Mouse (Mus musculus) thymus, postnatal 0 days (tissue): ENCODE results near the gene Hsd17b14. TPM values are rescaled to one million over a fixed set of nuclear protein-coding genes. Genes with fewer than 3 reads are reported as not detected.
"Not testable (repeated sequence)": the region's sequence is repeated elsewhere in the genome, so short reads cannot be mapped to it uniquely, and the experiment has no call there.

Experiments
- DNase-seq: peaks from one replicate; pipeline ENCODE4 v3.0.0-alpha.2; 2015; ENCODE audit warnings: low spot score
- polyA plus RNA-seq: library from polyadenylated mRNA; unstranded; fragments of >200 nt; fragmentation: Nextera tagmentation; extraction: Ambion mirVana; gene quantifications from 2 replicates; pipeline ENCODE4 v1.2.1, GENCODE M21; 2015

The Hsd17b14 gene
- polyA plus RNA-seq, 1 experiment from 2014 or later: 1.1 TPM

- DNase-seq: not testable (repeated sequence)
These were observed 27.5 kb upstream of the Hsd17b14 start for GRCm38 (mm10) chr7:45527169-45527568.

GRCm38 (mm10) chr7:45529461-45529860, 25.2 kb upstream of the Hsd17b14 start:
- DNase-seq: no peak

DNA sequence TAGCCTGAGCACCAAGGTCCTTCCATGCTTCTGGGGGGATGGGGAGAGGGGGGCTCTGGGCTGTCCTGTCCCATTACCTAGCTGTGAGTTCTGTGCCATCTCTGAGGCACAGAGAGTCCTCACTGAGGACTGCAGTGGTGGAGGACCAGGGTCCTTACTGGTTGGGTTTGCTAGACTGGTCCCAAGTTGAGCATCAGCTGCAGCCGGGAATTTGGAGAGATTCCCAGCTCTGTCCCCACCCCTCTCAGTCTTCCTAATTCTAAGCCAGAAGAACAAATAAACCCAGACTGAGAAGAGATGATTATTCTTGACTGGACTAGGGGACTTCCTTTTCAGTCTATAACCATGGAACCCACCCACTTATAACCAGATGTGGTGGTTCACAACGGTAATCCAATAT, 24.1 kb upstream of the Hsd17b14 start:
- DNase-seq: no peak

DNA sequence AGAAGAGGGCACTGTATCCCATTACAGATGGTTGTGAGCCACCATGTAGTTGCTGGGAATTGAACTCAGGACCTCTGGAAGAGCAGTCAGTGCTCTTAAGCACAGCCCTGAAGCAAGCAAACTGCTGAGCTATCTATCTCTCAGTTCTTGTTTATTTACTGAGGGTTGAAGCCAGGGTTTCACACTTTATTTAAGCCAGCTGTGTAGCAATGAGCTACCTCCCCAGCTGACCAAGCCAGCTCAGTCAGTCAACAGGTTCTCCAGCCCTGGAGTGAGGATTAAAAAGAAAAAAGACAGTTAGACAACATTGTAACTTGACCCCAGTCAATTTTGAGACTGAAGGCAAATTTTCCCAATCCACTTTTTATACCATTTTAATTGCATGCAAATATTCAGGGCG, 19.0 kb upstream of the Hsd17b14 start:
- DNase-seq: no peak

DNA sequence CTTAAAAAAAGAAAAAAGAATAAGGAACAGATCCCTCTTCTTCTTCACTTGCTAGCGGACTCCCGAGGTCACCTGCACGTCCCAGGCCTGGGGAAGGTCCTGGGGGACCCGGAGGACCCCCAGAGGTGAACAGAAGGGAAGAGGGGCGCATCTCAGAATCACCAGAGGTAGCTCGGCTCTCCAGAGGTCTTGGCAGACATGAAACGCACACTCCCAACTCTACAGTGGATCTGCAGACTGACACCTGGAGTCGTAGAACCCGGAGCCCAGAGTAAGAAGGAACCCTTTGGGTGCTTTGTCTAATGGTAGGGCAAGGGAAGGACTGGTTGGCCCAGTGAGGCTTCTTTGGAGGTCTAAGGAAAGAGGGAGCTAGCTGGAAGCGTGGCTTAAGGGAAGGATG, 17.1 kb upstream of the Hsd17b14 start:
- DNase-seq: no peak

GRCm38 (mm10) chr7:45538163-45539041, 16.3 kb upstream of the Hsd17b14 start:
- DNase-seq: no peak

DNA sequence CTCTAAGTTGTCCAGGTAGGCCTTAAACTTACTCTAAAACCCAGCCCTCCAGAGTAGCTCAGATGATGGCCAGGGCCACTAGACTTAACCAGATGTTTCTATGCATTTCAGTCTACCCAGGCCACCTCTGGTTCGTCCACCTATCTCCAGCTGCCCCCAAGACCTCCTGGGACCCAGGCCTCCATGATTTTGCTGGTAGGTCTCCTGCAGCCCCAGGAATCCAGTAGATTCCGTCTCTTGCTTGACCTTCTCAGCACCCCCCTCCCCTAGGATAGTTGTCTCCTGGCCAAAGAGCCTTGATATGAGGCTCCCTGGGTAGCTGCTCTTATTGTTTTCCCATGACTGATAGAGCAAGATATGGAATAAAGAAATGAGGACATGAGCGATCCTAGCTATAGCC, 15.6 kb upstream of the Hsd17b14 start:
- no peak for DNase-seq

GRCm38 (mm10) chr7:45540213-45540612, 14.5 kb upstream of the Hsd17b14 start:
- DNase-seq: no peak

DNA sequence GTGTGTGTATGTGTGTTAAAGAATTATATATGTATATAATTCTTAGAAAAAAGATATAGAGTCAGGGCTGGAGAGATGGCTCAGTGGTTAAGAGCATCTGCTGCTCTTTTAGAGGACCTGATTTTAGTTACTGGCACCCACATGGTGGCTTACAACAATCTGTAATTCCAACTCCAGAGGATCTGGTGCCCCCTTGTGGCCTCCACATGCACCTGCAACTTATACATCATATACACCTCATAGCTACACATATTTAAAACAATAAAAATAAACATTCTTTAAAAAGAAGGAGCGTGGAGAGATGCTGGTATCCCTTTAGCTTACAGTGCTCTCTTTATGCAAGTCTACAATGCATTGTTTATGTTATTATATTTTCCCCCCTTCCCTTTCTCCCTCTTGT, 10.2 kb upstream of the Hsd17b14 start:
- no peak for DNase-seq

GRCm38 (mm10) chr7:45549641-45550436, 4.9 kb upstream of the Hsd17b14 start:
- DNase-seq: no peak

DNA sequence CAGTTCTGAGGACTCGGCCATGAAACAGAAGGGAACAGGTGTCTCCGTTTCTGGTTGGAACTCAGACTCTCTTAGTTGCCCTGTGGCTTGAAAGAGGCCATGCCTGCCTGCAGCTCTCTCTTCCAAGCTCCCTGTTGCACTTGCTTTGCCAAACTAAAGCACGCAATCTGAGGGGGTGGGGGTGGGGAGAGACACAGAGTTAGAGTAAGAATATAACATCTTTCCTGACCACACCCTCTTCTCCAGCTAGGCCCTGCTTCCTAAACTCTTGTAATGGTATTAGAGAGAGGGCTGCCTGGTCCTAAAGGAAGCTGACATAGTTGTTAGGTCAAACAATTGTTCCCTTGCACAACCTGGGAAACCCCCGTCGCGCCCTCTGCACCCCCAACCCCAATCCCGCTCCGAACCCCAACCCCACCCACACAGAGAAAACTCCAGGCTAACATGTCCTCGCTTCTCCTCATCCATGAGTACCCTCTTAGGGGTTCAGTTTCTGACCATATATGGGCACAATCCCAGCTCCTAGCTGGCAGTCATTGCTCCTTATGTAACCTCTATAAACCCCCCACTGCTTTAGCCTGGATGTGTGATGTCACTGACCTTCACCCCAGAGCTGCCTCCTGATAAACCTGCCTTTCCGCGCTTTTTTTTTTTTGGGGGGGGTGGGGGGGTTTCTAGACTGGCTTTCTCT, 3.7 kb upstream of the Hsd17b14 start:
- no peak for DNase-seq

DNA sequence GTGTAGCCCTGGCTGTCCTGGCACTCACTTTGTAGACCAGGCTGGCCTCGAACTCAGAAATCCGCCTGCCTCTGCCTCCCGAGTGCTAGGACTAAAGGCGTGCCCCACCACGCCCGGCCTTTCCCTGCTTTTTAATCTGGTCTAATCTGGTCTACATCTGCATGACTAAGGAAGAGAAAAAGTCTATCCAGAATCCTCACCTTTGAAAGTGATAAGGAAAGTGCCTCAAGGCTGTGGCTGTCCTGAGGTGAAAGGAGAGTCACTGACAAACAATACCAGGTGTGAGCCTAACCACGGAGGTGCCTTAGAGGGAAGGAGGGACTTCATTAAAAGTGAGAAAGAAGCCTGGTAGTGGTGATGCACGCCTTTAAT, 3.2 kb upstream of the Hsd17b14 start:
- DNase-seq: no peak

DNA sequence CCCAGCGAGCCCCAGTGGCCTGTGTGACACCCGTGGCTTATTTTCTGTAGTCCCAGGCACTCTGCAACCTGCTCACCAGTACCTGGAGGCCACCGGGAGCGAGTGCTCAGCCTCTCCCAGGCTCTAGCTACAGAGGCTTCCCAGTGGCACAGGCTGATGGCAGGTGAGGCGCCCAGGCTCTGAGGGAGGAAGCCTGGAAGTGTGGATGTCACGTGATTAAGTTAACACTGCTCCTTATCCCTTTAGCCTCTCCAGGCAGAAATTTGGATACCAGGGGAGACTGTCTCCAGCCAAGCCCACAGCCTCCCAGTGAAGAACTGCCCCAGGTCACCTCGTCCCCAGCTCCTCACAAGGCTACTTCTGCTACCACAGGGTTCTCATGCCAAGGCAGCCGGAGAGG, 1.2 kb upstream of the Hsd17b14 start:
- no peak for DNase-seq

DNA sequence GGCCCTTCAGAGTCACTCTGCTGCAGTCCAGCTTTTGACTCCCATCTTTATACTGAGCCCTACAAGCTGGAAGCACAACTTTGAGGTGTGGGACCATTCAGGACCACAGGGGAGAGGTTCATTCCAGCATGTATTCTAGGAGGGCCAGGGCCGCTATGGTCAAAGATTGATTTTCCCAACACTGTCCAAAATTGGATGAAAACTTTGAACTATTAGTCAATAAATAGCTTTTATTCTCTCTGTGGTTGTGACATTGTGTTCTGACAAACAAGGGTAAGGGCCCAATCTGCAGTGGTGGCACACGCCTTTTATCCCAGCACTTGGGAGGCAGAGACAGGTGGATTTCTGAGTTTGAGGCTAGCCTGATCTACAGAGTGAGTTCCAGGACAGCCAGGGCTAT, 703 bp upstream of the Hsd17b14 start:
- no peak for DNase-seq

DNA sequence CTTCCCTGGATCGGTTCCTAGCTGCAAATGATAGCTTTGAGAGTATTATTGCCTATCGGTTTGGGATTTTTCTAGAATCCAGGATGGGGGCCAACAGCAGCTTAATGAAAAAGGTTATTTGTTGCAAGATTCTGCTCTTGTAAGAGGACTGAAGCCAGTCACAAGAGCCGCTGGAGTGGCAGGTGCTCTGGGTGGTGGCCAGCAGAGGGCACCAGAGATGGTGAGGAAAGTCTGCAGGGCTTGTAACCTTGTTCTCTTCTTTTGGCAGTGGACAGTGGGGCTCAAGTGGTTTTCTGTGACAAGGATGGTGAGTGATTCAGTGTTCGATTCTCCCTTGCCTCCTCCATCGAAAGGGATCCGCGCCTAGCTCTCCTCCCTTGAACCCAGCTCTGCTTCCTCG, 1.1 kb downstream of the Hsd17b14 start:
- DNase-seq: peak; percentile 79

DNA sequence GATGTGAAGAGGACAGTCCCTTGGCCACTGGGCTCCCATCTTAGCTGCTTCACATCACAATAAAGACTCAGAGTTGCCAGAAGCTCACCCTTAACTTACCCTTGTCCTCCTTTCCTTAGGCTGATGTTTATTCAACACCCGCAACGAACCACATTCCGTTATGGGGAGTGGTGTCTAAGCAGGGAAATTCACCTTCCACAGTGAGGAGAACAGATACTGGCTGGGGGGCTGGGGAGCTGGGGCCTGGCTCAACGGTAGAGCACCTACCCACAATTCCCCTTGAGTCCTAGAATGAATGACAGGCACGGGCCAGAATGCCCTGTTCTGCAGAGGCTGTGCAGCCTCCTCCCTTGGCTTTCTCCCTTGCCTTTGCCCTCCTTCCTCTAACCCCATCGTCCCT, 4.2 kb downstream of the Hsd17b14 start:
- DNase-seq: no peak

- DNase-seq: no peak
These were observed 5.5 kb downstream of the Hsd17b14 start for GRCm38 (mm10) chr7:45560241-45560640.

GRCm38 (mm10) chr7:45560843-45561623, 6.3 kb downstream of the Hsd17b14 start:
- DNase-seq: peak; percentile 81

DNA sequence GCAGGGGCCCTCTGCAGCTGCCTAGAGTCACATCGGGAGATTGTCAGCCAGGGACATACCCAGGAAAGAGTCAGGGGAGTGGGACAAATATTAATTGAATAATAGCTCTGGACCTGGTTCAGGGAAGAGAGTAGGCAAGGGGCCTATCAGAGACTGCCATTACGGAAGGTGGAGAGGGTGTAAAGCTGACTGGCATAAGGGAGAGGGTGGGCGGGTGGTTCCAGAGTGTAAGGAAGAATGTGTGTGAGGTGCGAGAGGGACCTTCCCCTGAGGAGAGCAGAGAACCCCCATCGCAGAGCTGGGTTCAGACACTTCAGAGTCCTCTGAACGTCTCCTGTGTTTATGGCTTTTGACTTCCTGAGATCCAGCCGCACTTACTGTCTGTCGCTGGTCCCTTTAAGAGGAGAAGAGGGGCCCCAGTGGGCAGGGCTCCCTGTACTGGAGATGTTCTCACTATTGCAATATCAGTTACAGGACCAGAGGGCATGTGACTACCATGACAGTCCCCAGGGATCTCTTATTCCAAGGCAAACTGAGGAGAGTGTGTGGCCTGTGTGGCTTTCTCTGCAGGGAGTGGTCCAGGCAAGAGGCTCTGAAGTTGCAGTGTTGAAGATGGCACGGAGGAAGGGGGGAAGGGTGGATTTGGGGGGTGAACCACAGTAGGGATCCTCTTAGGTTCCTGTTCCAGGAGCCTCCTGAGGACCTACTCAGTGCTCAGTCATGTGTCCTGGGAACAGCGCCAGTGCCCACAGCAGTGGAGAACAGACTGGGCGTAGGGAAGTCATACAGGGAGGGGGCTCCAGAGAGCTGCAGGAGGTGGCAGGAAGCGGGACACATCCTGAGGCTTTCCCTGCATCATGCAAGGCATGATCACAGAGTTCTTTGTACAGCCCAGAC, 7.2 kb downstream of the Hsd17b14 start:
- DNase-seq: no peak

- DNase-seq: no peak
These were observed 10.1 kb downstream of the Hsd17b14 start for GRCm38 (mm10) chr7:45564811-45565210.
